Mouse (Mus musculus): ENCODE measurements around the gene Phf21a.

DNA sequence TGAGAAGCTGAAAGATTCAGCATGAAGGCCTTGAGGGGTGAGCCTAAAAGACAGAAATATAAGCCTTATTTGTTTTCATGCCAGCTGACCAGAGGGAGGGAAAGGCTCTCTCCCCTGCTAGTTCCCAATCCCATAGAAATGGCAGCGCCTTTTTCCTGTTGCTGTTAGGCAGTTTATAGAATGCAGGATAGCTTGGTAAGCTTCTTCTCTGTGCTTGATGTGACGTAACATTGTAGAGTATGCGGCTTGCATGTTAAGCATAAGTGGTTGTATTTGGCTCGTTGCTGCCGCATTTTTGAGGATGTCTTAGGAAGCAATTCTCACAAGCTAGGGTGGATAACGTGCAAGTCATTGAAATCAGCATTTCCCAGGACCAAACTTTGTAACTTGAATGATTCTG, 105.2 kb downstream of the Phf21a start:
- TF ChIP-seq CTCF (IDR thresholded peaks at IDR 0.05; ENCODE audit: extremely low read depth, insufficient read length, insufficient replicate concordance, low read depth, low read length) = no peak
- no peak for TF ChIP-seq POLR2A (IDR thresholded peaks at IDR 0.05; ENCODE audit: low read depth, low read length)

All from small intestine, adult 2 months (tissue).